Mouse (Mus musculus) heart, adult 2 months (tissue): ENCODE data around the gene Gm11214.

Experiments used
- EP300 ChIP-seq: fragments of 200-500 bp; IDR thresholded peaks from 2 replicates; pipeline ENCODE4 v1.6.1; 2011; ENCODE audit warnings: low read depth, low read length, control low read depth; ENCODE audit not compliant: insufficient read depth
- POLR2A ChIP-seq: fragments of 200-500 bp; IDR thresholded peaks from 2 replicates; pipeline ENCODE4 v1.6.1; 2011; ENCODE audit warnings: mild to moderate bottlenecking, low read depth, low read length, control low read depth; ENCODE audit not compliant: insufficient read depth

DNA sequence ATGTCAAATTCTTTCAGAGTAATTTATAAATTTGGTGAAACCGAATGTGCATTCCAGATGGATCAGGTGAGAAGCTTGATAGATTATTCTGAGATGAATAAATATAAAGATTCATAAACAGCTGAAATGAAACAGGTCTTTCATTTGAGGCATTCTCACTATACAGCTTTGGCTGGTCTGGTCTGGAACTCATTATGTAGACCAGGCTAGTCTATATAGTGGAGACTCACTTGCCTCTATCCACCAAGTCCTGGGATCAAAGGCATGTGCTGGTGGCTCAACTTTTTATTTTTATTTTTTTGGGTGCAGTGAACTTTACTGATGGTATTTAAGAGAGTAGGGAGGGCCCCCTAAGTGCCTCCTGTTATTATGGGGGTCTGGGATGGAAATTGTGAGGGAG, 1.3 kb downstream of the Gm11214 start:
- no peak for TF ChIP-seq POLR2A
- TF ChIP-seq EP300: no peak
